Mouse (Mus musculus) neural tube, embryonic 14.5 days (tissue): ENCODE data around the gene Ppp2r5e. TPM values are rescaled to one million over a fixed set of nuclear protein-coding genes. Genes with fewer than 3 reads are reported as not detected.

Source experiments
- ATAC-seq: fragments of 200-750 bp; cut with Nextera tagmentation; 2 replicates; pipeline ENCODE4 v1.8.0; 2017; ENCODE audit warnings: low read depth, mild to moderate bottlenecking, moderate TSS enrichment, moderate library complexity
- H3K27ac ChIP-seq: fragments of 300-500 bp; sonication (generic); 2 replicates; pipeline ENCODE4 v1.5.1; 2014; ENCODE audit warnings: low read depth, mild to moderate bottlenecking, control low read depth, low read length, moderate library complexity, mixed read lengths
- H3K27me3 ChIP-seq: fragments of 300-500 bp; sonication (generic); 2 replicates; pipeline ENCODE4 v1.6.1; 2014; ENCODE audit warnings: low read length; ENCODE audit not compliant: control insufficient read depth, insufficient read depth
- H3K36me3 ChIP-seq: fragments of 300-500 bp; sonication (generic); 2 replicates; pipeline ENCODE4 v1.6.1; 2014; ENCODE audit warnings: low read length, mixed read lengths; ENCODE audit not compliant: control insufficient read depth, insufficient read depth
- H3K4me1 ChIP-seq: fragments of 300-500 bp; sonication (generic); 2 replicates; pipeline ENCODE4 v1.6.1; 2014; ENCODE audit warnings: low read length; ENCODE audit not compliant: control insufficient read depth, insufficient read depth
- H3K4me2 ChIP-seq: fragments of 300-500 bp; sonication (generic); 2 replicates; pipeline ENCODE4 v1.6.1; 2014; ENCODE audit warnings: mild to moderate bottlenecking, low read depth, low read length, control low read depth
- H3K4me3 ChIP-seq: fragments of 300-500 bp; sonication (generic); 2 replicates; pipeline ENCODE4 v1.5.1; 2014; ENCODE audit warnings: low read depth, low read length, control low read depth, mixed read lengths
- H3K9ac ChIP-seq: fragments of 300-500 bp; sonication (generic); replicated peaks from 2 replicates; pipeline ENCODE4 v1.6.1; 2014; ENCODE audit warnings: low read depth, mild to moderate bottlenecking, control low read depth, low read length, mixed read lengths
- H3K9me3 ChIP-seq: fragments of 300-500 bp; sonication (generic); 2 replicates; pipeline ENCODE4 v1.6.1; 2016; ENCODE audit warnings: low read length; ENCODE audit not compliant: control insufficient read depth
- WGBS: fragments of 180-500 bp; shearing (Covaris S2); extraction: QIAGEN DNeasy Blood & Tissue Kit; methylation state at CpG from one replicate; pipeline ENCODE4 v1.1.7; 2014; 5-methylcytosine and 5-hydroxymethylcytosine counted together
- polyA plus RNA-seq: library from polyadenylated mRNA; unstranded; fragments of >200 nt; fragmentation: Nextera tagmentation; extraction: Ambion mirVana; gene quantifications from 2 replicates; pipeline ENCODE4 v1.2.1, GENCODE M21; 2014

The Ppp2r5e gene
- polyA plus RNA-seq, 1 experiment from 2014 or later: 24.2 TPM

DNA sequence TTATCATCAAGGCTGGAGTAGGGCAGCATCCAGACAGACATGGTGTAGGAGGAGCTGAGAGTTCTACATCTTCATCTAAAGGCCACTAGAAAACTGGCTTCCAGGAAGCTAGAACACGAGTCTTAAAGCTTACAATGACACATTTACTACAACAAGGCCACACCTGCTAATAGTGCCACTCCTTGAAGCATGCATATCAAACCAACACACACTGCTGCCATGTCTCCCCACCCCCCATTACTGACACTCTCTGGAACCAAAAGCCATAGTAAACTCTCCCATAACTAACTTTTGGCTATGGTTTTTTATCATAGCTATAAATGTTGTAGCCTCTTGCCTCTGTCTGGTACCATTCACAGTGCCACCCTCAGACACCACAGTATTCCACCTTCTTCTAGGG, 31.5 kb downstream of the Ppp2r5e start:
- peaks cover 3% of the 10 kb centered on the region; the same call in 1 of the 2 replicates for H3K4me1 ChIP-seq
- no peak overlapping the region for H3K4me2 ChIP-seq
- 79% methylated on average over 1 of the region's 1 CpGs for WGBS
- no peak overlapping the region for H3K9ac ChIP-seq
- no peak for ATAC-seq
- H3K36me3 ChIP-seq: no peaks in the 10 kb centered on the region
- H3K4me3 ChIP-seq: no peak overlapping the region
- H3K27ac ChIP-seq: no peak overlapping the region
- H3K27me3 ChIP-seq: no peaks in the 10 kb centered on the region
- no peaks in the 10 kb centered on the region for H3K9me3 ChIP-seq

DNA sequence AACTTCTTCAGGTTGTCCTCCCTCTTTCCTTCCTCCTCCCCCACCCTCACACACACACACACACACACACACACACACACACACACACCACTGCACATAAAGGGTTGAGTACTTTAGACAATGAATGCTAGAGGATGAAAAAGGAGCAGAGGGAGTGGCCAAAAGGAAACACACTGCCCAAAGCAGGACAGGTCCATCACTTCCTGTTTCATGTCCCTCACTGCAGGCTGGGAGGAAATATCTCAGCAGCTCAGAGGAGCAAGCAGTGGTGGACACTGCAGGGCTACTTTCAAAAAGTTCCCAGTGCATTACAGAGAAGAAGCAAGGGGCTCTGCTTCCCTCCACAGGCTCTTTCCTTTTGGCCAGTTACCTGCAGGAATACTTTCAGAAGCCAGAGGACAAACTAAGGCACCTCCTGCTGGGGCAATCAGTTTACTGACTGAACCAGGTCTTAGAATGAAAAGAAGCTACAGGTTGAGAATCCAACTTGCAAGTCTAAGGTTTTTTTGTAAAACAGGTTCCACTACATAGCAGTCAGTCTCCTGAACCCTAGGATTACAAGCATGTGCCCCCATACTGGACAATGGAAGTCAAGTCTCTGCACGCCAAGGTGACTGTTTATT, 32.9 kb downstream of the Ppp2r5e start:
- no peaks in the 10 kb centered on the region for H3K36me3 ChIP-seq
- no peak overlapping the region for H3K4me3 ChIP-seq
- no peak overlapping the region for H3K27ac ChIP-seq
- H3K4me1 ChIP-seq: peaks cover 9% of the 10 kb centered on the region; the same call in 1 of the 2 replicates
- H3K9ac ChIP-seq: no peak overlapping the region
- no peak for ATAC-seq
- H3K27me3 ChIP-seq: no peaks in the 10 kb centered on the region
- WGBS: 92% methylated on average over 1 of the region's 1 CpGs
- no peak overlapping the region for H3K4me2 ChIP-seq
- H3K9me3 ChIP-seq: no peaks in the 10 kb centered on the region

DNA sequence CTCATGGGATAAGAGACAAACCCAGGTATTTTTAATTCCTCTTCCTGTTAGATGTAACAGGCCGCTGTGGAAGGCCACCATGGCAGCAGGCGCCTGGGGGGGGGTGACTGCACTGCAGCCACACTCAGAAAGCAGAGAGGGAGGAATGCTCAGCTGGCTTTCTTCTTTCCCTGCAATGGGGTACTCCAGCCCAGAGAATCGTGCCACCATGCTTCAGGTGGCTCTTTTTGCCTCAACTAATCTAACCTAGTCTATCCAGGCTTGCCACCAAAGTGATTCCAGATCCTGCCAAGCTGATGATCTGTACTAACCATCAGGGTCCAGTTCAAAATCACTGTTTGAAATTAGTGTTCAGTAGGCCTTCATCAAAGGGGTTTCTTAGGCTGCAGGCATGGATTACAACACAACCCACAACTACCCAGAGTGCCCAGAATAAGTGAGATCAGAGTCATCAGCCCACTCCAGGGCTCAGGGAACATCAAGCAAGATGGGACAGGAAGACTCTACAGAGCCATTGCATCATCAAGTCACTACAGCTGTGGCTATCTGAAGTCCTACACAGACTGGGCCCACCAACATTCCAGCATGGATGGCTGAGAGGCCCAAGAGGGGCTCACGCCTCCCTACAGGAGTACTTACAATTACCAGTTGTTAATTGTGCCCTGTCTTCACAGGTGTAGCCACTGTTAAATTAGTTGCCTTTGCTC, 35.2 kb downstream of the Ppp2r5e start:
- 86% methylated on average over 4 of the region's 4 CpGs for WGBS

DNA sequence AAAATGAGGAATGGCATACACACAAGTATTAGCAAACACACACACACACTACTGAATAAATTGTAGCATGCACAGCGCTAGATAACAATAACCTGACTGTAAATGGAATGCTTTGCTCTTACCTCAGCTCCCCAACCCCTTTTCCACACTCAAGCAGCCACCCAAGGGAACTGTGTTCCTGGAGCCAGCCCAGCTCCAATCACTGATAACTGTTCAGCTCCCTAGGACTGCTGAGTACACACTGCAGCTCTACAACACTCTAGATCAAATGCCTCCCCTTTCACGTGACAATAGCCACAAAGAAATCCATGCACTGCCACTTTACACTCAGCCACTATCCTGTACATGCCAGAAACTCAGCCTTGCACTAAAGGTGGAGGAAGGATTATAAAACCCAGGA, 36.8 kb downstream of the Ppp2r5e start:
- no peaks in the 10 kb centered on the region for H3K36me3 ChIP-seq
- no peaks in the 10 kb centered on the region for H3K27me3 ChIP-seq
- no peak overlapping the region for H3K9ac ChIP-seq
- no peak for ATAC-seq
- H3K4me3 ChIP-seq: no peak overlapping the region
- 62% methylated on average over 2 of the region's 2 CpGs for WGBS
- peaks cover 18% of the 10 kb centered on the region; the same call in 1 of the 2 replicates for H3K4me1 ChIP-seq
- H3K9me3 ChIP-seq: no peaks in the 10 kb centered on the region
- no peak overlapping the region for H3K4me2 ChIP-seq
- no peak overlapping the region for H3K27ac ChIP-seq

More for the DNA sequence above, 35.2 kb downstream of the Ppp2r5e start:
- no peaks in the 10 kb centered on the region for H3K27me3 ChIP-seq
- ATAC-seq: no peak
- no peaks in the 10 kb centered on the region for H3K36me3 ChIP-seq
- no peak overlapping the region for H3K9ac ChIP-seq
- H3K4me3 ChIP-seq: no peak overlapping the region
- no peaks in the 10 kb centered on the region for H3K9me3 ChIP-seq
- H3K4me2 ChIP-seq: no peak overlapping the region
- peaks cover 18% of the 10 kb centered on the region; the same call in 1 of the 2 replicates for H3K4me1 ChIP-seq
- no peak overlapping the region for H3K27ac ChIP-seq

DNA sequence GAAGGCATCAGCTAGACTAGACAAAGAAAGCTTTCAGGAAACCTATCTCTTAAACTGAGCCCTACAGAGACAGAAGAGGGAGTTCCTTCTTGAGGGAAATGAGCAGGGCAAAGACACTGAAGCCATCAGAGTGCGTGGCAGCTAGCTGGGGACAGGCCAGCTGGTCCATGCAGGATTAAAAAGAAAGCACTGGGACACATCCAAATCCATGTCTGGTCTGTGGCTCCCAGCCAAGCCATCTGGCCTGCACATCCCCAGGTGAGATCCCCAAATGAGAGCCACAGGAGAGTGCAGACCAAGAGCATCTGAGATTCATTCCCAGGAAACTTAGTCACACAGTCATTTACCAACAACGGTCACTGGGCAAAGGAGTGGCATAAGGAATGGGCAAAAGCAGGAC, 38.2 kb downstream of the Ppp2r5e start:
- peak; percentile 26; the same call in 1 of the 2 replicates for ATAC-seq
- no peaks in the 10 kb centered on the region for H3K36me3 ChIP-seq
- H3K9ac ChIP-seq: no peak overlapping the region
- H3K27ac ChIP-seq: no peak overlapping the region
- H3K27me3 ChIP-seq: no peaks in the 10 kb centered on the region
- WGBS: 47% methylated on average over 2 of the region's 2 CpGs
- H3K4me3 ChIP-seq: no peak overlapping the region
- no peak overlapping the region for H3K4me2 ChIP-seq
- peaks cover 18% of the 10 kb centered on the region; the same call in 1 of the 2 replicates for H3K4me1 ChIP-seq
- no peaks in the 10 kb centered on the region for H3K9me3 ChIP-seq

DNA sequence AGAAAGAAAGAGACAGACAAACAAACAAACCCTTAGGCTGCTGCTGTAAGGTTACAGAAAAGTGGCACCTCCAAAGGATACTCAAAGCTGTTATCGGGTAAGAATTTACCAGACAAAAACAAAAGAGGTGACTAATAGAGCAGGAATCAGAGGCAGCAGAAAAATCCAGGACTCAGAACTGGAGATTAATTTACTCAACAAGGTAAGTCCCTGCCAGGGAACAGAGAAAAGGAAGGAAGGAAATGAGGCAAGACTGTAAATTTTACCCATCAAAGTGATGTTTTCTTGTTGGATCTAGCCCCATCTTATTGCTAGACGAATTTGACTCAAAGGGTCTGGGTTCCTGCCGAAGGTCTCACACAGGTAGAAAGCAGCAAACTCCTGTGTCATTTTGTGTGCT, 41.0 kb downstream of the Ppp2r5e start:
- H3K4me2 ChIP-seq: no peak overlapping the region
- no peaks in the 10 kb centered on the region for H3K9me3 ChIP-seq
- H3K27me3 ChIP-seq: no peaks in the 10 kb centered on the region
- WGBS: 81% methylated on average over 3 of the region's 3 CpGs
- no peak overlapping the region for H3K4me3 ChIP-seq
- H3K9ac ChIP-seq: no peak overlapping the region
- no peak overlapping the region for H3K27ac ChIP-seq
- no peak for ATAC-seq
- H3K4me1 ChIP-seq: peaks cover 18% of the 10 kb centered on the region; the same call in 1 of the 2 replicates
- no peaks in the 10 kb centered on the region for H3K36me3 ChIP-seq

DNA sequence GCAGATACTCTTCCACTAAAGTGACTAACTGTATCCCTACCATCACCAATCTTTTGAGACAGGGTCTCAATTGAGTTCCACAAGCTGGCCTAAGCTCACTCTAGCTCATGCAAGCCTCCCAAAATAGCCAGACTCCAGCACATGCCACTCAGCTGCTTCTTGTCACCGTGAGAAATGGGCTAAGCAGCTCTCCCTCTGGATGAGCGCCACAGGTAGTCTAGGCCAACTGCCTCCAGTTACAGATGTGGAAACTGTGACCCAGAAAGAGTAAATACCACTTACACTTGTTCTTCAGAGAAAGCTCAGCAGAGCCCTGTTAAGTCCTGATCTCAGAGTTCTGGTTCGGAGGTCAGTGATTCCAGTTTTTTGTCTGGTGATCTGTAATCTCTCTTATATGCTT, 43.7 kb downstream of the Ppp2r5e start:
- Histone ChIP-seq H3K27ac (no peak overlapping the region), H3K4me1 (0 out of 2 replicates have a peak, but pooled peaks cover under 1% of the 10 kb centered on the region), H3K9ac (no peak overlapping the region), H3K36me3 (no peaks in the 10 kb centered on the region), H3K4me3 (no peak overlapping the region), H3K9me3 (no peaks in the 10 kb centered on the region), H3K4me2 (no peak overlapping the region), H3K27me3 (no peaks in the 10 kb centered on the region)
- WGBS: 94% methylated on average over 3 of the region's 3 CpGs
- no peak for ATAC-seq

DNA sequence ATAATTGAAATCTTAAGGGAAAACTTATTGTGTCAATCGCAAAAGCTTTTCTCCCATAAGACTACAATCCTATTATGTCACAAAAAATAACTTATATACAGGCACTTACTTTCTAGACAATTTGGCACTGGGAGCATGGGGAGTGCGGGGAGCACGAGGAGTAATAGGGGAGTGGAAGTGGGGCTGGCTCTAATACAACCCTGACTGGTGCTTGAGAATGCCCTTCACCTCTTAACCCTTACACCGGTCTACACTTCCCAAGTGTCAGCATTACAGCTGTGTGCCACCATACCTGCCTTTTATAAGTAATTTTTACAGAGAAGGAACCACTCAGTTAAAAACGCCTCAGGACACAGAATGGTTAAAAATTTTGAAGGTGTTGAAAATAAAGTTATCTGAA, 44.4 kb downstream of the Ppp2r5e start:
- Histone ChIP-seq H3K4me3 (no peak overlapping the region), H3K4me1 (no peaks in the 10 kb centered on the region), H3K27ac (no peak overlapping the region), H3K9me3 (no peaks in the 10 kb centered on the region), H3K4me2 (no peak overlapping the region), H3K9ac (no peak overlapping the region), H3K36me3 (no peaks in the 10 kb centered on the region), H3K27me3 (no peaks in the 10 kb centered on the region)
- WGBS: 91% methylated on average over 5 of the region's 5 CpGs
- no peak for ATAC-seq

DNA sequence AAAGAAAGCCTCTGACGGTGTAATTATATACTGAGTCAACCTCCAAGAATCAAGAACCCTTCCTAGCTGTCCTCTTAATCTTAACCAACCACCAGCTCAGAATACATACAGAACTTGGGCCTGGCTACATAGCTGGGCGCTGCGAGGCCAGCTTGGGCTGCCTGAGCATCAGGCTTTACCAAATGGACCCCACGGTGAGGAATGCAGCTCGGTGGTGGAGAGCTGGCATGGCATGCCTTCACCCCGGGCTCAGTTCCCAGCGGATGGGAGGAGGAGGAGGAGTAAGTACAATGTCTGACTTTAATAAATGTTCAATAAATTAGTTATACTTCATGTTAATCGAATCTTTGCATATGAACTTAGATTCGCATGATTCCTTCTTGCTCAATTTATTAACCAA, 47.0 kb downstream of the Ppp2r5e start:
- 80% methylated on average over 9 of the region's 9 CpGs for WGBS

More for the DNA sequence above, 47.0 kb downstream of the Ppp2r5e start:
- Histone ChIP-seq H3K4me3 (no peak overlapping the region), H3K27ac (no peak overlapping the region), H3K27me3 (no peaks in the 10 kb centered on the region), H3K4me2 (no peak overlapping the region), H3K9me3 (no peaks in the 10 kb centered on the region), H3K9ac (no peak overlapping the region), H3K36me3 (no peaks in the 10 kb centered on the region), H3K4me1 (no peaks in the 10 kb centered on the region)
- no peak for ATAC-seq
